Mouse (Mus musculus) embryo, embryonic 11 days (tissue): ENCODE measurements around the gene Zfp185.
"Not testable (repeated sequence)": the region's sequence is repeated elsewhere in the genome, so short reads cannot be mapped to it uniquely, and the experiment has no call there.

Source experiments
- DNase-seq: peaks from one replicate; pipeline ENCODE4 v3.0.0-alpha.2; 2015

Gene Zfp185

DNA sequence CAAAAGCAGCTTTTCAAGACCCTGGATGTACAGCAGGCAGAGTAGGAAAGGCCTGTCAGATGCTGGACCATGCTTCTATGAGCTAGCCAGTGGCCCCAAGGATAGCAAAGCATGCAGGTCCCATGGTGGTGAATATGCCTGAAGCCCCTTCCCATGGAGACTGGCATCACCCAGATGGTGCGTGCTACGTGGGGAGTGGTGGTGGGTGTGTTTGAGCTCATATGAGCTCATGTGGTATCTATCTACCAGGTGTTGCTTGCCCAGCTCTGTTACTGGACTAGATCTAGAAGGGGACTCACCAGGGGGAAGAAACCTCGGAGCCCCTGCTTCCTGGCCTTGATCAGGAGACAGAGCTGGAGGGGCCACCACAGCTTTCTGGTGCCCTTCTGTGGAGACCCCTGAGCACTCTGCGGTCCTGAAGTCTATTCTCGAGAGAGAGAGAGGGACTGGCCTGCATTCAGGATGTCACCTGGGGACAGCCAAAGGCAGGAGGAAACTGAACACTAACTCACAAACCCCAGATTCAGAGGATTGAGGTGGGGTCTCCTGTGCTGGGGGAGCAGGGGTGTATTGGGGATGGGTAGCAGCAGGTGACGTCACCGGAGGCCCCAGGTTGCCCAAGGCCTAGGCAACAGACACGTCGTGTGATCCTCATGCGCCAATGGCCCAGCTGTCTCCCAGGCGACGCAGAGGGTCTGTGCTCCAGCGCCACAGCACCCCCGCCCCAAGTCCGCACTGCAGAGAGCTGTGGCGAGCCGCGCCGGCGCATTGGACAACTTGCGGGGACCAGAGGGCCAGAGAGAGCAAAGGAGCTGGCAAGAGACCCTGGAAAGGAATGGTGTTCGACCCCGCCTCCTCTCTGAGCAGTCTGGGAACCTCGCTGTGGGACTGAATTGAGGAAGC, 76.6 kb downstream of the Zfp185 start:
- DNase-seq: peak; percentile 49

DNA sequence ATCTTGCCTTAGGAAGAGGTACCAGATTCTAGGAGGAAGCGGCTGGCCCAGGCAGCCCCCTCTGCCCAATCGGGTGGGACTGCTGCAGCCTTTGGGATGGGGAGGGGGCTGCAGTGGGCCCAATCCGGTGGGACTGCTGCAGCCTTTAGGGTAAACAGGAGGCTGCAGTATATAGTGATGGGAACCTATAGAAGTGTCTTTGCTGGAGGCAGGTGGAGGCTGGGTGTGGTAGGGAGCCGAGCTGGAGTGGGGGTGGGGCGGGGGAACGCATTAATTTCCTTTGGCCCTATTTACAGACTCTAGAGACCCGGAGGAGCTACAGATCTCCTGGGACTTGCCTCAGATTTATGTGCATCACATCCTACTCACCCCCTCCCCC, 77.3 kb downstream of the Zfp185 start, which contains the start of gene Pnma3:
Pnma3 (plus strand) TSS at position 373 of the 379 bp plus-strand sequence.
- DNase-seq: no peak

- DNase-seq: not testable (repeated sequence)
Observed at GRCm38 (mm10) chrX:73066765-73067312, 79.7 kb downstream of the Zfp185 start.
